Mouse (Mus musculus): ENCODE results near the gene Nedd9. TPM values are rescaled to one million over a fixed set of nuclear protein-coding genes. Genes with fewer than 3 reads are reported as not detected.

The Nedd9 gene
- total and polyA plus RNA-seq, 3 experiments, result 0.49 to 1.4 TPM; not detected in 1

DNA sequence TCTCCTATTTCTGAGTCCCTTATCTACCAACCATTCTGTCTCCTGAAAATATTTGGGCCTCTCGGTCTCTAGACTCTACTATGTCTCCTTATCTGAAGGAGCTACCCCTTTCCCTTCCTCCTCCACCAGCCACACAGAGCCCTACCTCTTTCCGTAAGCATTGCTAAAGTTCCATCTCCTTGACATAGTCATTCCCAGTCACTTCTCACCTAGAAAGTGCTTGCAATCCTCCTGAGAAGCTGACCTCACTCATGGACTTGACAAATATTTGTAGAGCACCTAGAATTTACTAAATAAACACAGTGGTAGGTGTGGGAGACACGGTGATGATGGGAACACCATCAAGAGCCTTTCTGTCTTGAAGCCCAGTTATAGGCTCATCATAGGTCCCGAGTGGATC is 32.6 kb upstream of the Nedd9 start:
- no peaks in the 10 kb centered on the region for H3K36me3 ChIP-seq (replicated peaks)
- no peaks in the 10 kb centered on the region for H3K27me3 ChIP-seq (ENCODE audit: insufficient read depth, low read length)
- ATAC-seq (ENCODE audit: extremely low read depth, insufficient number of reproducible peaks, low FRiP score, poor library complexity, severe bottlenecking), result no peak
- no peaks in the 10 kb centered on the region for H3K4me1 ChIP-seq (ENCODE audit: insufficient read depth, low read depth, low read length)
- no peak for DNase-seq (ENCODE audit: low spot score)
- H3K4me3 ChIP-seq (ENCODE audit: low read depth, low read length), result no peak overlapping the region
- TF ChIP-seq TAL1 (conservative IDR thresholded peaks at IDR 0.05; ENCODE audit: low read depth, low read length) (no peak), GATA1 (IDR thresholded peaks at IDR 0.05; ENCODE audit: borderline replicate concordance, low read length) (no peak), CTCF (IDR thresholded peaks at IDR 0.05; ENCODE audit: low read depth, low read length) (no peak), POLR2AphosphoS5 (IDR thresholded peaks at IDR 0.05; ENCODE audit: insufficient replicate concordance, low read depth, low read length) (no peak), GATA2 (IDR thresholded peaks at IDR 0.05; ENCODE audit: borderline replicate concordance, low read depth, low read length) (no peak)
- no peaks in the 10 kb centered on the region for H3K9me3 ChIP-seq (replicated peaks)

DNA sequence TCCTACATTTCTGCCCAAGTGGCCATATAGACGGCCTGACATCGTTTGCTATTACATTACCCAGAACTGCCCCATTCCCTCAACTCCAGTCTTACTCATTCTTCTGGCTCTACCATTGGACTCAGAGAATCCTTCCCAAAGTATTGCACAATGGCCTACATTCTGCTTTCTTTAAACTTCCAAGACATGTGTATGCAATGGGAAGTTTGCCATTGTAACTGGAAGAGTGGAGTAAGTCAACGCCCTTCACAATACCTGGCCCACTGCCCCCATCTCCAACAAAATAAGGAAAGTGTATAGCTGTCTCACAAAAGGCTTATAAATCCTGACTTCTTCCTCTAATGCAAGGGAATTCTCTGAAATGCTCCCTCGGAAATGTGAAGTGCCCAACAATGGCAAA is 30.0 kb upstream of the Nedd9 start:
- Histone ChIP-seq H3K4me1 (ENCODE audit: insufficient read depth, low read depth, low read length) (no peaks in the 10 kb centered on the region), H3K27me3 (ENCODE audit: insufficient read depth, low read length) (no peaks in the 10 kb centered on the region), H3K4me3 (ENCODE audit: low read depth, low read length) (no peak overlapping the region), H3K36me3 (replicated peaks) (no peaks in the 10 kb centered on the region), H3K9me3 (replicated peaks) (no peaks in the 10 kb centered on the region)
- no peak for TF ChIP-seq GATA2 (IDR thresholded peaks at IDR 0.05; ENCODE audit: borderline replicate concordance, low read depth, low read length)
- no peak for TF ChIP-seq POLR2AphosphoS5 (IDR thresholded peaks at IDR 0.05; ENCODE audit: insufficient replicate concordance, low read depth, low read length)
- no peak for TF ChIP-seq TAL1 (conservative IDR thresholded peaks at IDR 0.05; ENCODE audit: low read depth, low read length)
- DNase-seq (ENCODE audit: low spot score), result no peak
- ATAC-seq (ENCODE audit: extremely low read depth, insufficient number of reproducible peaks, low FRiP score, poor library complexity, severe bottlenecking), result no peak

DNA sequence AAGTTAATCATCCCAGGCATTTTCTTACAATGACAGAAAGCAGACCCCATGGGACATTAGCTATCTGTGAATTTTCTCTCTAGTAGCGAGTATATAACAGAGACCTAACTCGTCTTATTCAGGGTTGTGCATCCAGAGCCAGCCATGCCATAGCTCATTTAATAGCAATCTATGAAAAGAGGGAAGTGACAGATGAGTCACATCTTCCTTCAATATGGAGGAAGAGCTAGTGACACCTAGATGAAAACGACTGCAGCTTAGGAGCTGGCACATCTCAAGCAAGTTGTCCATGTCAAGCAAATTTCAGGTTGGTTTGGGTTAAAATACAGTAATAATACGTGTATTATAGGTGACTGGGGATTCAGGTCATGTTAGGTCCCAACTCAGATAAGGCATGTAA is 28.6 kb upstream of the Nedd9 start:
- ATAC-seq (ENCODE audit: extremely low read depth, insufficient number of reproducible peaks, low FRiP score, poor library complexity, severe bottlenecking), result no peak
- Histone ChIP-seq H3K4me1 (ENCODE audit: insufficient read depth, low read depth, low read length) (no peaks in the 10 kb centered on the region), H3K4me3 (ENCODE audit: low read depth, low read length) (no peak overlapping the region), H3K9me3 (replicated peaks) (no peaks in the 10 kb centered on the region), H3K27me3 (ENCODE audit: insufficient read depth, low read length) (no peaks in the 10 kb centered on the region), H3K36me3 (replicated peaks) (no peaks in the 10 kb centered on the region)
- DNase-seq (ENCODE audit: low spot score), result no peak
- TF ChIP-seq TAL1 (conservative IDR thresholded peaks at IDR 0.05; ENCODE audit: low read depth, low read length) (no peak), GATA2 (IDR thresholded peaks at IDR 0.05; ENCODE audit: borderline replicate concordance, low read depth, low read length) (no peak), POLR2AphosphoS5 (IDR thresholded peaks at IDR 0.05; ENCODE audit: insufficient replicate concordance, low read depth, low read length) (no peak), CTCF (IDR thresholded peaks at IDR 0.05; ENCODE audit: low read depth, low read length) (no peak), GATA1 (IDR thresholded peaks at IDR 0.05; ENCODE audit: borderline replicate concordance, low read length) (no peak)

DNA sequence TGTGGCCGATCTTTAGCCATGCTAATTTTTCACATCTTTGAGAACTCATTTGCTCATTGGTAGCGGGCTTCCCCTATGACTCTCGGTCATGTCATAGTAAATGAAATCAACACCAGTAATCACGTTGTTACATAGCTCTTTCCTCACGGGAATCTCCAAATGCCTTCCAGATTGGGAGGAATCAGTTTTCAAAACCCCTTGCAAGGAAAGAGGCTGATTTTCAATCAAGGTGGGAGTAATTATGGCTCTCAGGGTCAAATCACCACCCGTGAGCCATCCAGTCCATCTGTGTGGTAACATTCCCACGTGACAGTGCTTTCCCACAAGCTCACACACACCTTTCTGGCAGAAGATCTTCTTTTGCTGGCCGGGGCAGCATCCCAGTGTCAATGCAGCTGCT is 27.8 kb upstream of the Nedd9 start:
- ATAC-seq (ENCODE audit: extremely low read depth, insufficient number of reproducible peaks, low FRiP score, poor library complexity, severe bottlenecking) (no peak), DNase-seq (ENCODE audit: low spot score) (no peak)
- no peak for TF ChIP-seq POLR2AphosphoS5 (IDR thresholded peaks at IDR 0.05; ENCODE audit: insufficient replicate concordance, low read depth, low read length)
- TF ChIP-seq GATA2 (IDR thresholded peaks at IDR 0.05; ENCODE audit: borderline replicate concordance, low read depth, low read length), result no peak
- TF ChIP-seq TAL1 (conservative IDR thresholded peaks at IDR 0.05; ENCODE audit: low read depth, low read length), result no peak
- no peak for TF ChIP-seq CTCF (IDR thresholded peaks at IDR 0.05; ENCODE audit: low read depth, low read length)
- TF ChIP-seq GATA1 (IDR thresholded peaks at IDR 0.05; ENCODE audit: borderline replicate concordance, low read length), result no peak
- H3K9me3 ChIP-seq (replicated peaks), result no peaks in the 10 kb centered on the region
- H3K36me3 ChIP-seq (replicated peaks), result no peaks in the 10 kb centered on the region
- H3K27me3 ChIP-seq (ENCODE audit: insufficient read depth, low read length), result no peaks in the 10 kb centered on the region
- H3K4me1 ChIP-seq (ENCODE audit: insufficient read depth, low read depth, low read length), result no peaks in the 10 kb centered on the region
- no peak overlapping the region for H3K4me3 ChIP-seq (ENCODE audit: low read depth, low read length)

DNA sequence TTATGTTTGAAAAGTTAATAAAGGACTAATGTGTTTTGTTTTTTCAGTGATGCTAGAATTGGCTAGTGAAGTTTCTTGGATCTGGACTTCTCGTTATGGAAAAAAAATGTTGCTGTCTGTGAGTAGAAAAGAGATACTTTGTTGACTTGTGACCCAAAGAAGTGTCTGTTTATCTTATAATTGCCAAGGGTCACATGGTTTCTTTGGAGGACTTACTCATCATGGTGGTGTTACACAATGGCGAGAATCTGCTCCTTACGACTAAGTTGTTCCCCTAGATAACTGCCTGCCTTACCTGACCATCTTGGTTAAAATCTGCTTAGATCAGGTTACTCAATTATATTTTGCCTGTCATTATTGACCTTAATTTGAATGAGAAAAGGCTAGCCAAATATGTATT is 26.3 kb upstream of the Nedd9 start:
- Histone ChIP-seq H3K4me3 (ENCODE audit: low read depth, low read length) (no peak overlapping the region), H3K36me3 (replicated peaks) (no peaks in the 10 kb centered on the region), H3K27me3 (ENCODE audit: insufficient read depth, low read length) (no peaks in the 10 kb centered on the region), H3K9me3 (replicated peaks) (no peaks in the 10 kb centered on the region), H3K4me1 (ENCODE audit: insufficient read depth, low read depth, low read length) (no peaks in the 10 kb centered on the region)
- no peak for ATAC-seq (ENCODE audit: extremely low read depth, insufficient number of reproducible peaks, low FRiP score, poor library complexity, severe bottlenecking)
- TF ChIP-seq GATA2 (IDR thresholded peaks at IDR 0.05; ENCODE audit: borderline replicate concordance, low read depth, low read length) (no peak), CTCF (IDR thresholded peaks at IDR 0.05; ENCODE audit: low read depth, low read length) (no peak), POLR2AphosphoS5 (IDR thresholded peaks at IDR 0.05; ENCODE audit: insufficient replicate concordance, low read depth, low read length) (no peak), TAL1 (conservative IDR thresholded peaks at IDR 0.05; ENCODE audit: low read depth, low read length) (no peak), GATA1 (IDR thresholded peaks at IDR 0.05; ENCODE audit: borderline replicate concordance, low read length) (no peak)
- DNase-seq (ENCODE audit: low spot score), result no peak

DNA sequence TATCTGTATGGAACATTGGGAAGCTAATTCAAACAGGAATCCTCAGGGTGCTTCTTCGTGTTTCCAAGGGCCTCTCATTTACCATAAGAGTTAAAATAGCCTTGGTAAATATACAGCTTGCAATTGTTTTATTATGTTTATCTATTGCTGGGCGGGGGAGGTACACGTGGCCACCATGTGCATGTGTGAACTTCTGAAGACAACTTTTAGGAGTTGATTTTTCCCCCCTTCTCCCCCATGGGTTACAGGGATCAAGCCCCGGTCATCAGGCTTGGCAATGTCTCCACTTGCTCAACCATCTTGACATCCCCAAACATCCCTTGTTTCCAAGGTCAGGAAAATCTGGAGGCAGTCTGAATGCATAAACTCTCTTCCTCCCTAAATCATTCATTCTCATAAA is 25.1 kb upstream of the Nedd9 start:
- H3K27me3 ChIP-seq (ENCODE audit: insufficient read depth, low read length), result no peaks in the 10 kb centered on the region
- DNase-seq (ENCODE audit: low spot score) (no peak), ATAC-seq (ENCODE audit: extremely low read depth, insufficient number of reproducible peaks, low FRiP score, poor library complexity, severe bottlenecking) (no peak)
- no peaks in the 10 kb centered on the region for H3K36me3 ChIP-seq (replicated peaks)
- no peaks in the 10 kb centered on the region for H3K4me1 ChIP-seq (ENCODE audit: insufficient read depth, low read depth, low read length)
- H3K9me3 ChIP-seq (replicated peaks), result no peaks in the 10 kb centered on the region
- TF ChIP-seq CTCF (IDR thresholded peaks at IDR 0.05; ENCODE audit: low read depth, low read length) (no peak), TAL1 (conservative IDR thresholded peaks at IDR 0.05; ENCODE audit: low read depth, low read length) (no peak), POLR2AphosphoS5 (IDR thresholded peaks at IDR 0.05; ENCODE audit: insufficient replicate concordance, low read depth, low read length) (no peak), GATA2 (IDR thresholded peaks at IDR 0.05; ENCODE audit: borderline replicate concordance, low read depth, low read length) (no peak)
- no peak overlapping the region for H3K4me3 ChIP-seq (ENCODE audit: low read depth, low read length)
